Mouse (Mus musculus): ENCODE results near the gene Nr4a3.

Nr4a3 gene

GRCm38 (mm10) chr4:48044491-48045211 lies at the start of gene Nr4a3:
TSS of gene Nr4a3 (plus strand) at chr4:48045153.
- peak; percentile 93 for DNase-seq

GRCm38 (mm10) chr4:48002969-48003368 lies 42.0 kb upstream of the Nr4a3 start:
- DNase-seq, result no peak

GRCm38 (mm10) chr4:48003456-48003855 lies 41.5 kb upstream of the Nr4a3 start:
- no peak for DNase-seq

- DNase-seq, result no peak
Observed at GRCm38 (mm10) chr4:48006355-48006754, 38.6 kb upstream of the Nr4a3 start.

GRCm38 (mm10) chr4:48012209-48012608 lies 32.7 kb upstream of the Nr4a3 start:
- DNase-seq, result no peak

- no peak for DNase-seq
Observed at GRCm38 (mm10) chr4:48022966-48023365, 22.0 kb upstream of the Nr4a3 start.

- DNase-seq, result peak; percentile 47
Observed at GRCm38 (mm10) chr4:48029652-48030051, 15.3 kb upstream of the Nr4a3 start.

GRCm38 (mm10) chr4:48034287-48034686 lies 10.7 kb upstream of the Nr4a3 start:
- DNase-seq, result no peak

- no peak for DNase-seq
Observed at GRCm38 (mm10) chr4:48037646-48038045, 7.3 kb upstream of the Nr4a3 start.

- no peak for DNase-seq
Observed at GRCm38 (mm10) chr4:48038847-48039246, 6.1 kb upstream of the Nr4a3 start.

- no peak for DNase-seq
Observed at GRCm38 (mm10) chr4:48039736-48040135, 5.2 kb upstream of the Nr4a3 start.

GRCm38 (mm10) chr4:48042466-48042785 lies 2.5 kb upstream of the Nr4a3 start:
- no peak for DNase-seq

GRCm38 (mm10) chr4:48042786-48043701 lies 1.9 kb upstream of the Nr4a3 start:
- peak; percentile 98 for DNase-seq

GRCm38 (mm10) chr4:48044141-48044490 lies 837 bp upstream of the Nr4a3 start:
- DNase-seq, result no peak

- peak; percentile 17 for DNase-seq
Observed at GRCm38 (mm10) chr4:48045281-48045720, 348 bp downstream of the Nr4a3 start.

GRCm38 (mm10) chr4:48045721-48046460 lies 938 bp downstream of the Nr4a3 start:
- peak; percentile 17 for DNase-seq

GRCm38 (mm10) chr4:48046461-48046901 lies 1.5 kb downstream of the Nr4a3 start:
- DNase-seq, result no peak

- DNase-seq, result peak; percentile 18
Observed at GRCm38 (mm10) chr4:48047136-48047765, 2.3 kb downstream of the Nr4a3 start.

- peak; percentile 48 for DNase-seq
Observed at GRCm38 (mm10) chr4:48047766-48048371, 2.9 kb downstream of the Nr4a3 start.

GRCm38 (mm10) chr4:48048456-48049315 lies 3.7 kb downstream of the Nr4a3 start:
- no peak for DNase-seq

- DNase-seq, result no peak
Observed at GRCm38 (mm10) chr4:48050020-48050419, 5.1 kb downstream of the Nr4a3 start.
